Mouse (Mus musculus): ENCODE results near the gene Pdlim7.

DNA sequence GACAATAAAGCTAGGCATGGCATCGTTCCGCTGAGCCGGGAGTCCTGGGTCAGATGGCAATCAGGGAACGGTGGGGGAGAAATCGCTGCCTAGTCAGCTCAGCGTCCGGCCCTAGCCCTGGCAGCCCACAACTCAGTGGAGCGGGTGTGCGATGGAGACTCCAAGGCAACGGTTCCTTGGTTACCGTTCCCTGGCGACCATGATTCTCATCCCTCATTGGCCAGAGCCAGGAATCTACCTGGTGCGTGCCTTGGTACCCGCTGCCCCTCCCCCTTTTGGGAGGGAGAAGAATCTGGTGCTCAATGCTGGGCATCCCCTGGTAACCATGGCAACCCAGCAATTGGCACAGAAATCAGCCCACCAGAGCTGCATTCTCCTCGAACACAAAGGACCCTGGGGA lies 29.9 kb downstream of the Pdlim7 start:
- TF ChIP-seq CTCF (IDR thresholded peaks at IDR 0.05; ENCODE audit: low read depth, low read length) (no peak), GATA1 (IDR thresholded peaks at IDR 0.05; ENCODE audit: borderline replicate concordance, low read length) (no peak), POLR2AphosphoS5 (IDR thresholded peaks at IDR 0.05; ENCODE audit: insufficient replicate concordance, low read depth, low read length) (no peak), TAL1 (conservative IDR thresholded peaks at IDR 0.05; ENCODE audit: low read depth, low read length) (no peak), GATA2 (IDR thresholded peaks at IDR 0.05; ENCODE audit: borderline replicate concordance, low read depth, low read length) (no peak)
